Mouse (Mus musculus) gastrocnemius, adult 18-20 months (tissue): Measurements from ENCODE around the gene AA986860. TPM values are rescaled to one million over a fixed set of nuclear protein-coding genes. Genes with fewer than 3 reads are reported as not detected.

ENCODE experiments used
- DNase-seq: peaks from one replicate; pipeline ENCODE4 v3.0.0; 2021; ENCODE audit warnings: low spot score
- total RNA-seq, 2 experiments: library from RNA; stranded (reverse); gene quantifications; 2 replicates each; pipeline ENCODE4 v1.2.3; 2021

The AA986860 gene
- total RNA-seq, 2 experiments from 2014 or later = 0.09 to 0.24 TPM

- no peak for DNase-seq
These were observed 43.5 kb downstream of the AA986860 start for GRCm38 (mm10) chr1:130775234-130775633.

- no peak for DNase-seq
These were observed 44.0 kb downstream of the AA986860 start for GRCm38 (mm10) chr1:130775691-130776331.

- DNase-seq = no peak
These were observed 44.9 kb downstream of the AA986860 start for GRCm38 (mm10) chr1:130776645-130777044.

GRCm38 (mm10) chr1:130779867-130780266 lies 48.1 kb downstream of the AA986860 start:
- no peak for DNase-seq

GRCm38 (mm10) chr1:130784054-130784453 lies 52.3 kb downstream of the AA986860 start:
- DNase-seq = no peak

- no peak for DNase-seq
These were observed 55.2 kb downstream of the AA986860 start for GRCm38 (mm10) chr1:130787001-130787400.

GRCm38 (mm10) chr1:130789512-130790451 lies 58.0 kb downstream of the AA986860 start:
- DNase-seq = no peak

Other genes with a start within 250 kb of the AA986860 start
- gene Zp3r, start 102.4 kb upstream of the AA986860 start, total RNA-seq = not detected
- gene C4bp, start 70.3 kb upstream of the AA986860 start, total RNA-seq = under 1 TPM in 1 of 2 experiments, not detected in 1; 0.19 TPM
- gene Gm29427, start 16.2 kb upstream of the AA986860 start, total RNA-seq = not detected
- 1 to 10 TPM; 2.9 to 3.5 TPM for gene Yod1, start 14.6 kb upstream of the AA986860 start, total RNA-seq
- 10 to 100 TPM in 1 of 2 experiments, 1 to 10 TPM in 1; 9.7 to 12.8 TPM for gene Pfkfb2, start 2.7 kb upstream of the AA986860 start, total RNA-seq
- gene Fcamr, start 68.9 kb downstream of the AA986860 start, total RNA-seq = not detected
- gene Pigr, start 94.7 kb downstream of the AA986860 start, total RNA-seq = under 1 TPM; 0.14 to 0.52 TPM
- gene Fcmr, start 133.7 kb downstream of the AA986860 start, total RNA-seq = under 1 TPM in 1 of 2 experiments, not detected in 1; 0.14 TPM
- gene Il24, start 155.5 kb downstream of the AA986860 start, total RNA-seq = not detected
- not detected for gene Il20, start 179.5 kb downstream of the AA986860 start, total RNA-seq
- gene Il19, start 208.1 kb downstream of the AA986860 start, total RNA-seq = not detected